Mouse (Mus musculus): ENCODE measurements around the gene R3hdml.
A peak's percentile ranks its signal among the peaks of the same experiment; 100 is the strongest.

Gene R3hdml

GRCm38 (mm10) chr2:163472466-163472851 is 19.7 kb upstream of the R3hdml start, which contains the start of gene Fitm2:
Fitm2 (minus strand) TSS chr2:163472629.
- peak; percentile 91 to 99 for DNase-seq

- DNase-seq: peak in 1 of 2 experiments; percentile 21
Measured at GRCm38 (mm10) chr2:163480191-163480825, 11.8 kb upstream of the R3hdml start.

- DNase-seq: no peak
Measured at GRCm38 (mm10) chr2:163481539-163482029, 10.5 kb upstream of the R3hdml start.

GRCm38 (mm10) chr2:163487360-163487759 is 4.8 kb upstream of the R3hdml start:
- no peak for DNase-seq

- no peak for DNase-seq
Measured at GRCm38 (mm10) chr2:163489725-163490291, 2.3 kb upstream of the R3hdml start.

GRCm38 (mm10) chr2:163490656-163491055 is 1.5 kb upstream of the R3hdml start:
- DNase-seq: no peak

GRCm38 (mm10) chr2:163491351-163491750 is 767 bp upstream of the R3hdml start:
- no peak for DNase-seq

GRCm38 (mm10) chr2:163493031-163493430 is 913 bp downstream of the R3hdml start:
- no peak for DNase-seq

- no peak for DNase-seq
Measured at GRCm38 (mm10) chr2:163493976-163494375, 1.9 kb downstream of the R3hdml start.

- no peak for DNase-seq
Measured at GRCm38 (mm10) chr2:163494456-163494855, 2.3 kb downstream of the R3hdml start.

- DNase-seq: no peak
Measured at GRCm38 (mm10) chr2:163502219-163502618, 10.1 kb downstream of the R3hdml start.

- no peak for DNase-seq
Measured at GRCm38 (mm10) chr2:163503191-163503590, 11.1 kb downstream of the R3hdml start.

- DNase-seq: no peak
Measured at GRCm38 (mm10) chr2:163506300-163507004, 14.3 kb downstream of the R3hdml start, which contains the start of gene Hnf4a. Hnf4a (plus strand) TSS chr2:163506808.

GRCm38 (mm10) chr2:163525761-163526243 is 33.7 kb downstream of the R3hdml start:
- DNase-seq: peak in 1 of 2 experiments; percentile 9

- no peak for DNase-seq
Measured at GRCm38 (mm10) chr2:163527497-163527896, 35.4 kb downstream of the R3hdml start.

- DNase-seq: no peak
Measured at GRCm38 (mm10) chr2:163530418-163530817, 38.3 kb downstream of the R3hdml start.

GRCm38 (mm10) chr2:163531917-163532316 is 39.8 kb downstream of the R3hdml start:
- DNase-seq: peak; percentile 79 to 85

GRCm38 (mm10) chr2:163533226-163533625 is 41.1 kb downstream of the R3hdml start:
- no peak for DNase-seq

- peak; percentile 86 to 91 for DNase-seq
Measured at GRCm38 (mm10) chr2:163534958-163535524, 42.9 kb downstream of the R3hdml start.

GRCm38 (mm10) chr2:163537443-163537842 is 45.3 kb downstream of the R3hdml start:
- no peak for DNase-seq

GRCm38 (mm10) chr2:163538410-163538809 is 46.3 kb downstream of the R3hdml start:
- no peak for DNase-seq

GRCm38 (mm10) chr2:163539321-163540040 is 47.4 kb downstream of the R3hdml start:
- no peak for DNase-seq
